Mouse (Mus musculus) G1E (cell line): ENCODE results near the gene Cmip. TPM values are rescaled to one million over a fixed set of nuclear protein-coding genes. Genes with fewer than 3 reads are reported as not detected.
A peak's percentile ranks its signal among the peaks of the same experiment; 100 is the strongest.

Experiments
- ATAC-seq: 2 replicates; pipeline ENCODE4 v1.8.0; 2016; ENCODE audit warnings: mild to moderate bottlenecking; ENCODE audit not compliant: insufficient number of reproducible peaks, poor library complexity, low FRiP score, severe bottlenecking; ENCODE audit errors: extremely low read depth
- DNase-seq: peaks from one replicate; pipeline ENCODE4 v3.0.0; 2012; ENCODE audit warnings: low spot score
- H3K27me3 ChIP-seq: 2 replicates; pipeline ENCODE4 v1.6.1; 2012; ENCODE audit warnings: mild to moderate bottlenecking, low read length, inconsistent platforms; ENCODE audit not compliant: insufficient read depth
- H3K36me3 ChIP-seq: replicated peaks from 2 replicates; pipeline ENCODE3; 2012; ENCODE audit warnings: mild to moderate bottlenecking, inconsistent platforms
- H3K4me1 ChIP-seq: 2 replicates; pipeline ENCODE4 v1.6.1; 2012; ENCODE audit warnings: low read depth, low read length, inconsistent platforms, mixed read lengths; ENCODE audit not compliant: insufficient read depth
- H3K4me3 ChIP-seq: 2 replicates; pipeline ENCODE4 v1.5.1; 2012; ENCODE audit warnings: low read depth, mild to moderate bottlenecking, inconsistent platforms, low read length, moderate library complexity, mixed read lengths
- H3K9me3 ChIP-seq: replicated peaks from 2 replicates; pipeline ENCODE4 v1.6.1; 2012; ENCODE audit warnings: inconsistent platforms
- CTCF ChIP-seq: IDR thresholded peaks from 2 replicates; pipeline ENCODE4 v1.5.1; 2012; ENCODE audit warnings: low read depth, low read length, inconsistent platforms, mixed read lengths
- GATA1 ChIP-seq: IDR thresholded peaks from 2 replicates; pipeline ENCODE4 v1.6.1; 2012; ENCODE audit warnings: borderline replicate concordance, low read length, inconsistent platforms, mixed read lengths
- GATA2 ChIP-seq: IDR thresholded peaks from 2 replicates; pipeline ENCODE4 v1.6.1; 2012; ENCODE audit warnings: low read depth, low read length, inconsistent platforms, borderline replicate concordance
- POLR2AphosphoS5 ChIP-seq: IDR thresholded peaks from 2 replicates; pipeline ENCODE4 v1.6.1; 2012; ENCODE audit warnings: low read depth, low read length, inconsistent platforms; ENCODE audit not compliant: insufficient replicate concordance
- TAL1 ChIP-seq: conservative IDR thresholded peaks from 2 replicates; pipeline ENCODE4 v1.6.1; 2012; ENCODE audit warnings: low read depth, low read length, inconsistent platforms, mixed read lengths
- polyA plus RNA-seq: library from polyadenylated mRNA; stranded (reverse); fragments of >175 nt; gene quantifications from 2 replicates; pipeline ENCODE4 v1.2.3, GENCODE M21; 2012
- total RNA-seq, 2 experiments: library from RNA; stranded (forward) in 1 of 2; stranded (reverse) in 1 of 2; fragments of 200-1000 nt in 1 of 2; fragments of >200 nt in 1 of 2; fragmentation: Nextera tagmentation in 1 of 2; gene quantifications; 2 replicates each; pipeline ENCODE4 v1.2.3; 2014 to 2017

The Cmip gene
- 78.4 and 88.8 TPM in 2 replicates for total RNA-seq (2014; fragmentation: Nextera tagmentation)
- total RNA-seq (2017) = 5.7 and 5.8 TPM in 2 replicates
- 63.4 and 65.3 TPM in 2 replicates for polyA plus RNA-seq

DNA sequence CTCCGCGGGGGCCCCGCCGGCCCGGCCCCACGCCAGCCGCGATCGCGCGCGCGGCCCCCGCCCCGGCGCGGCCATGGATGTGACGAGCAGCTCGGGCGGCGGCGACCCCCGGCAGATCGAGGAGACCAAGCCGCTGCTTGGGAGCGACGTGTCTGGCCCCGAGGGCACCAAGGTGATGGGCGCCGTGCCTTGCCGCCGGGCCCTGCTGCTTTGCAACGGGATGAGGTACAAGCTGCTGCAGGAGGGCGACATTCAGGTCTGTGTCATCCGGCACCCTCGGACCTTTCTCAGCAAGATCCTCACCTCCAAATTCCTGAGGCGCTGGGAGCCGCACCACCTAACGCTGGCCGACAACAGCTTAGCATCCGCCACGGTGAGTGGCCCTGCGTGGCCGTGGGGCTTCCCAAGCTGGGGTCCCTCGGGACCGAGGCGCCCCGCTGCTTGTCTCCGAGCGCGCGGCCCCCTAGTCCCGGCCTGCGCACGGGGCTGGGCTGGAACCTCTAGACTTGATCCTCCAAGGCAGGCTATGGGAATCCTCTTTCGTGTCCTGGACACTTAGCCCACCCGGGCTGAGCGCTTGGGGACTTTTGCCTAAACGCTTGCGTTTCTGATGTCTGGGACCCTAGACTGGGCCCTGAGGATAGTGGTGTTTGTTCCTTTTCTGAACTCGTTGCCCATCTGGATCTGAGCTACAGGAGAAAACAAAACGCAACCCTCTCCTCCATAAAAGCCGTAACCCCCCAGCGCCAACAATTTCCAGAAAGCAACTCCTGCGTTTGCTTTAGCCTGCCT is at the start of gene Cmip:
TSS of gene Cmip (plus strand) at position 36 of the 792 bp plus-strand sequence.
- H3K9me3 ChIP-seq = peaks cover 8% of the 10 kb centered on the region; the same call in 1 of the 2 replicates
- DNase-seq (peak; percentile 60), ATAC-seq (no peak)
- no peak for TF ChIP-seq GATA2
- no peak for TF ChIP-seq CTCF
- no peak for TF ChIP-seq POLR2AphosphoS5
- no peak for TF ChIP-seq TAL1
- no peak for TF ChIP-seq GATA1
- H3K36me3 ChIP-seq = peaks cover 34% of the 10 kb centered on the region
- peak within 1 kb of the TSS; percentile 94 for H3K4me3 ChIP-seq
- H3K4me1 ChIP-seq = peaks cover 62% of the 10 kb centered on the region
- peaks cover 24% of the 10 kb centered on the region for H3K27me3 ChIP-seq

GRCm38 (mm10) chr8:117209150-117209549 is 47.7 kb upstream of the Cmip start:
- Histone ChIP-seq H3K36me3 (peaks cover 86% of the 10 kb centered on the region), H3K9me3 (no peaks in the 10 kb centered on the region), H3K4me1 (no peaks in the 10 kb centered on the region), H3K27me3 (no peaks in the 10 kb centered on the region), H3K4me3 (no peak overlapping the region)
- DNase-seq (no peak), ATAC-seq (no peak)
- TF ChIP-seq POLR2AphosphoS5 (no peak), CTCF (no peak), TAL1 (no peak), GATA2 (no peak), GATA1 (no peak)

DNA sequence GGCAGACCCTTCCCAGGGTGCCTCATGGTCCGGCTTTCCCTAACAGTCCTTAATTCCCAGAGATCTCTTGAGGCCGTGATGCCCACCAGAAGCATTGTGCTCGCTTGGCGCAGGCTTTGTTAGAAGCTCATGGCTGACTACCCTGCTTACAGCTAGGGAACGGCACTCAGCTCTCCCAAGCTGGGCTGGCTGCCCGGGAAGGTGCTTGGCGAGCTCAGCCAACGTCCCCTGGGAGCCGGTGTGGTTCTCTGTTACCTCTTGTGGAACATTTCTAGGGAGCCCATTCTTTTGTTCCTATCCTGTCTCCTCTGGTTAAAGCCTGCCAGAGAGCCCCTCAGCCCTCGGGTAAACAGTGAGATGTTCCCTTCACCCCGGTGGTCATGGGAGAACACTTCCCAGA is 44.8 kb upstream of the Cmip start:
- ATAC-seq (no peak), DNase-seq (no peak)
- no peaks in the 10 kb centered on the region for H3K9me3 ChIP-seq
- H3K27me3 ChIP-seq = no peaks in the 10 kb centered on the region
- H3K4me3 ChIP-seq = no peak overlapping the region
- TF ChIP-seq GATA2 = no peak
- no peak for TF ChIP-seq POLR2AphosphoS5
- TF ChIP-seq CTCF = no peak
- no peak for TF ChIP-seq TAL1
- TF ChIP-seq GATA1 = no peak
- H3K4me1 ChIP-seq = no peaks in the 10 kb centered on the region
- peaks cover 84% of the 10 kb centered on the region for H3K36me3 ChIP-seq

- DNase-seq (no peak), ATAC-seq (no peak)
- no peaks in the 10 kb centered on the region for H3K4me1 ChIP-seq
- peaks cover 34% of the 10 kb centered on the region for H3K36me3 ChIP-seq
- TF ChIP-seq CTCF = no peak
- no peak for TF ChIP-seq GATA1
- TF ChIP-seq POLR2AphosphoS5 = no peak
- TF ChIP-seq GATA2 = no peak
- TF ChIP-seq TAL1 = no peak
- H3K4me3 ChIP-seq = no peak overlapping the region
- H3K27me3 ChIP-seq = peaks cover 13% of the 10 kb centered on the region
- H3K9me3 ChIP-seq = no peaks in the 10 kb centered on the region
Measured at GRCm38 (mm10) chr8:117217724-117218123, 39.1 kb upstream of the Cmip start.

DNA sequence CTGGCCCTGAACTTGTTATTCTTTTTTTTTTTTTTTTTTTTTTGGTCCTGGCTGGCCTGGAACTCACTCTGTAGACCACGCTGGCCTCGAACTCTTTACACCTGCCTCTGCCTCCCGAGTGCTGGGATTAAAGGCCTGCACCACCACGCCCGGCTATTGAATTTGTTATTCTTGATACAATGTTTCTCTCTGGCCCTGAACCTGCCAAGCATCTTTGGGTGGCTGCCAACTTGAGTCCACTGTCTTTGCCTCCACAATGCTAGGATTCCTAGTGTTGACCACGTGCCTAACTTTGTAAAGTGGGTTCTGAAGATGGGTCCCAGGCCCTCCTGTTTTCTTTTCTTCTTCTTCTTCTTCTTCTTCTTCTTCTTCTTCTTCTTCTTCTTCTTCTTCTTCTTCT is 34.5 kb upstream of the Cmip start:
- peaks cover 7% of the 10 kb centered on the region for H3K4me1 ChIP-seq
- H3K36me3 ChIP-seq = peaks cover 2% of the 10 kb centered on the region
- peaks cover 21% of the 10 kb centered on the region for H3K27me3 ChIP-seq
- no peak for ATAC-seq
- H3K4me3 ChIP-seq = no peak overlapping the region
- no peaks in the 10 kb centered on the region for H3K9me3 ChIP-seq
- DNase-seq = no peak
- no peak for TF ChIP-seq POLR2AphosphoS5
- no peak for TF ChIP-seq TAL1
- no peak for TF ChIP-seq GATA1
- no peak for TF ChIP-seq CTCF
- no peak for TF ChIP-seq GATA2

DNA sequence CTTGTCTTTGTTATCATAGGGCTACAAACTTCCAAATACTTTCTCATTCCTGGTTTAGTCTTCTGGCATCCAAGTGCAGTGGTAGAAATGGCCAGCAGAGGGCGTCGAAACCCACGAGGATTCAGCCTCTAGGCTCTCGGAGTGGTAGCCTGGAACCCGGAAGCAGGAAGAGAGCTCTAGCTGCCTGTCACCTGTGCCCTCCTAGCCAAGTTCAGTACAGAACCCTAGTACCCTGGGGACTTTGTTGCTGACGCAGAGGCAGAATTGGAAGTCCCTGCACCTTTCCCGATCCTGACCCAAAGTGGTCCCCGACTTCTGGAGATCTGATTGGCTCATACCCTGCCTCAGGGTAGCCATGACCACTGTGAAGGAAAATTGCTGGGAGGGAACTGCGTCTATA is 32.2 kb upstream of the Cmip start:
- peak; percentile 78 for DNase-seq
- ATAC-seq = peak; percentile 98
- no peak for TF ChIP-seq GATA2
- TF ChIP-seq TAL1 = no peak
- TF ChIP-seq GATA1 = no peak
- peak; percentile 70; the same call in 1 of the 2 replicates for TF ChIP-seq CTCF
- TF ChIP-seq POLR2AphosphoS5 = no peak
- Histone ChIP-seq H3K4me1 (peaks cover 7% of the 10 kb centered on the region), H3K36me3 (no peaks in the 10 kb centered on the region), H3K9me3 (no peaks in the 10 kb centered on the region), H3K27me3 (peaks cover 23% of the 10 kb centered on the region), H3K4me3 (peak overlapping the region; percentile 50; the same call in 1 of the 2 replicates)
